Mouse (Mus musculus): Measurements from ENCODE around the gene Ssr4. TPM values are rescaled to one million over a fixed set of nuclear protein-coding genes. Genes with fewer than 3 reads are reported as not detected.

Ssr4 gene
- polyA plus RNA-seq, 1 experiment = 53.1 TPM

DNA sequence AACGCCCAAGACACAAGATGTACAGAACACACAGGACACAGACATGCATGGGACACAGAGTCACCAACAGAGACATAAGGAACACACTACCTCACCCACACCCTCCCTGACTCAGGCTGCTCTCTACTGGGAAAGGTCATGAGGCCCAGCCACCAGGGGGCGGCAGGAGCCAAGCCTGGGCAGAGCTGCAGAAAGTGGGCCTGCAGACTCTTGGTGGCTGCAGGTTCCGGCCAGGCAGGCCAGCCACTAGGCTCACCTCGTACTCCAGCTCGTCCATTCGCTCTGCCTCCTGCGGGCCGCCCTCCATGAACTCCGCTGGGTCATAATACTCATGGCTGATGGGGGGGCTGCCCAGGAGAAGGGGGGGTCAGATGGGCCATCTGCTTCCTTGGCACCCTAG lies 11.7 kb downstream of the Ssr4 start:
- Histone ChIP-seq H3K36me3 (replicated peaks; ENCODE audit: low read length) (peaks cover 13% of the 10 kb centered on the region), H3K4me3 (replicated peaks) (no peak overlapping the region), H3K4me1 (peaks cover 9% of the 10 kb centered on the region), H3K9me3 (no peaks in the 10 kb centered on the region), H3K27me3 (replicated peaks) (peaks cover 55% of the 10 kb centered on the region)
- TF ChIP-seq GATA1 (IDR thresholded peaks at IDR 0.05; ENCODE audit: borderline replicate concordance, low read length) (no peak), FLI1 (IDR thresholded peaks at IDR 0.05; ENCODE audit: low read length) (no peak)

DNA sequence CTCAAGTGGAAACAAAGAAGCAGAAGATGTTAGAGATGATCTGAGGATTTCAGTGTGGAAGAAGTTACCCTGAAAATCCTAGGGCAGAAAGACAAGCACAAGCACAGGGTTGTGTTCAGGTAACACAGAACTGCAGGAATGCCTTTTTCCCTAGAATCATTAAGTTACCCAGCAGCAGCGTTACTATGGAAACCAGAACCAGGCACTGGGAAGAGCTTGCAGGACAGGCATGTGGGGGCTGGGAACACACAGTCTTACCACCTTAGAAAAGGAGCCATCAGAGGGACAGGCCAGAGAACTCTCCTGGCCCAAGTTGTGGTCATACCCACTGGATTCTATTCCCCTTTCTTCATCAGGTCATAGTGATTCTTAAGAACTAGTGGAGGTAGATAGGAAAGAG lies 19.0 kb downstream of the Ssr4 start:
- peaks cover 3% of the 10 kb centered on the region; the same call in 1 of the 2 replicates for H3K9me3 ChIP-seq
- no peak overlapping the region for H3K4me3 ChIP-seq (replicated peaks)
- peaks cover 19% of the 10 kb centered on the region for H3K27me3 ChIP-seq (replicated peaks)
- H3K4me1 ChIP-seq = no peaks in the 10 kb centered on the region
- H3K36me3 ChIP-seq (replicated peaks; ENCODE audit: low read length) = no peaks in the 10 kb centered on the region
- TF ChIP-seq GATA1 (IDR thresholded peaks at IDR 0.05; ENCODE audit: borderline replicate concordance, low read length) = no peak
- no peak for TF ChIP-seq FLI1 (IDR thresholded peaks at IDR 0.05; ENCODE audit: low read length)

DNA sequence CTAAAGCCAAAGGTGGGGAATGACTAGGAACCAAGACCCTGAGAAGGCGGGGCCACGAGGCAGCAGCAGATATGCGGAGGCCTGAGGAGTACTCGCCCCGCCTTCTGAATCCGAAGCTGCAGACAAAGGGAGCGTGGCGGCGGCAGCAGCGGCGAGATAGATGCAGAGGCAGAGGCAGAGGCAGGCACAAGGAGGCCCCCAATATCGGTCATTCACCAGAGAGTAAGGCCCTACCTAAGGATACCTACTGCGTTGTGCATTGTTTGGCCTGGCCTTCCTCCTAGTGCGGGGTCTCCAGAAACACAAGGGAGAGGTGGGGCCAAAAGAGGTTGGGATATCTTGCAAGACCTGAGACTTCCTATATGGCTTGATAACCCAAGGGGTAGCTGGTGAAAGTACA lies 28.2 kb downstream of the Ssr4 start:
- Histone ChIP-seq H3K4me1 (peaks cover 18% of the 10 kb centered on the region), H3K4me3 (replicated peaks) (no peak overlapping the region), H3K36me3 (replicated peaks; ENCODE audit: low read length) (no peaks in the 10 kb centered on the region), H3K27me3 (replicated peaks) (peaks cover 35% of the 10 kb centered on the region), H3K9me3 (no peaks in the 10 kb centered on the region)
- TF ChIP-seq GATA1 (IDR thresholded peaks at IDR 0.05; ENCODE audit: borderline replicate concordance, low read length) (no peak), FLI1 (IDR thresholded peaks at IDR 0.05; ENCODE audit: low read length) (no peak)

DNA sequence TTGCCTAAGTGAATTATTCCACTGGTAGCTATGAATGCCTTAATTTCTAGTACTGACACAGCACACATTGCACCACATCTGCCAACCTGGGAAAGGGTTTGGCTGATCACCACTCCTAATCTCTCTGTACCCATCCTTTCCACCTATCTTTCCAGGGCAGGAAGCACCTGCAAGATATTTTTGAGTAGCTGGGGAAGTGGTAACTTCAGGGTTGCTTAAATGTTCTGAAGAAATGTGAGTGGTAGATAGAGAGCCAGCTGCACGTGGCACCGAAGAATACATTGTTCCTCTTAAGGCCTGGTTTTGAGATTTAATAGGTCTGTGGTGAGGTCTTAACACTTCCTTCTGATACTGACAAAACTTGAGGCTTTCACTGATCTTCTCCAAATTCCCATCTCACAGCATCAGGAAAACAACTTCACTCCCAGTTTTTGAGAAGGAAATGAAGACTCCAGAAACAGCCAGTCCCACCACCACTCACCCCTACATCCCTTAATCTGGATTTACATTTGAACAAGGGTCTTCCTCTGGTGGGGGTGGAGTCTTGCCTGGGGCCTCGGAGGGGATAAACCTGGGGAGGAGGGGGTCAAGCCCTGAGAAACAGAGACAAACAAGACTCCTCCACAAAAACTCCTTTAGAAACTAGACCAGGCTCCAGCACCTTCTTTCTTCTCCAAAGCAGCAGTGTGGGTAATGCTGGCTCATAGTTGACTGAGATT lies 29.9 kb downstream of the Ssr4 start:
- TF ChIP-seq GATA1 (IDR thresholded peaks at IDR 0.05; ENCODE audit: borderline replicate concordance, low read length) (no peak), FLI1 (IDR thresholded peaks at IDR 0.05; ENCODE audit: low read length) (no peak)
- Histone ChIP-seq H3K4me1 (peaks cover 18% of the 10 kb centered on the region), H3K9me3 (no peaks in the 10 kb centered on the region), H3K27me3 (replicated peaks) (peaks cover 42% of the 10 kb centered on the region), H3K4me3 (replicated peaks) (no peak overlapping the region), H3K36me3 (replicated peaks; ENCODE audit: low read length) (no peaks in the 10 kb centered on the region)

DNA sequence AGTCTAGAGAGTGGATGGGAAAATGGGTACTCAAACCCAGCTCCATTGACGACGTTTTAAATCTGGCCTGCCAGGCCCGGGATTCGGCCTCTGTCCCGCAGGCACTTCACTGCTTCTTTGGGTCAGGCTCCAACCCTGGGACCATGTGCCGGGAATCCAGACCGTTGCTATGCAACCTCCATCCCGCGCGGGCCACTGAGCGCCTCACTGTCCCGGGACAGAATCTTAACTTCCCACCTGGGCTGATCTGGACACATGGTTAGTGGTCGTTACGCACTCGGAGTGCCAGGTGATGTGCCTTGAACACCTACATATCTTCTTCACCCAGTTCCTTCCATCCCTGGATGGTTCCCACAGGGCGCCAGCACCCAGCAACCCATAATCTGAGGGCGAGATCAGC lies 36.9 kb downstream of the Ssr4 start:
- peaks cover 9% of the 10 kb centered on the region; the same call in 1 of the 2 replicates for H3K4me1 ChIP-seq
- H3K4me3 ChIP-seq (replicated peaks) = no peak overlapping the region
- H3K36me3 ChIP-seq (replicated peaks; ENCODE audit: low read length) = no peaks in the 10 kb centered on the region
- TF ChIP-seq FLI1 (IDR thresholded peaks at IDR 0.05; ENCODE audit: low read length) (no peak), GATA1 (IDR thresholded peaks at IDR 0.05; ENCODE audit: borderline replicate concordance, low read length) (no peak)
- H3K27me3 ChIP-seq (replicated peaks) = peaks cover 58% of the 10 kb centered on the region
- H3K9me3 ChIP-seq = peaks cover 11% of the 10 kb centered on the region

DNA sequence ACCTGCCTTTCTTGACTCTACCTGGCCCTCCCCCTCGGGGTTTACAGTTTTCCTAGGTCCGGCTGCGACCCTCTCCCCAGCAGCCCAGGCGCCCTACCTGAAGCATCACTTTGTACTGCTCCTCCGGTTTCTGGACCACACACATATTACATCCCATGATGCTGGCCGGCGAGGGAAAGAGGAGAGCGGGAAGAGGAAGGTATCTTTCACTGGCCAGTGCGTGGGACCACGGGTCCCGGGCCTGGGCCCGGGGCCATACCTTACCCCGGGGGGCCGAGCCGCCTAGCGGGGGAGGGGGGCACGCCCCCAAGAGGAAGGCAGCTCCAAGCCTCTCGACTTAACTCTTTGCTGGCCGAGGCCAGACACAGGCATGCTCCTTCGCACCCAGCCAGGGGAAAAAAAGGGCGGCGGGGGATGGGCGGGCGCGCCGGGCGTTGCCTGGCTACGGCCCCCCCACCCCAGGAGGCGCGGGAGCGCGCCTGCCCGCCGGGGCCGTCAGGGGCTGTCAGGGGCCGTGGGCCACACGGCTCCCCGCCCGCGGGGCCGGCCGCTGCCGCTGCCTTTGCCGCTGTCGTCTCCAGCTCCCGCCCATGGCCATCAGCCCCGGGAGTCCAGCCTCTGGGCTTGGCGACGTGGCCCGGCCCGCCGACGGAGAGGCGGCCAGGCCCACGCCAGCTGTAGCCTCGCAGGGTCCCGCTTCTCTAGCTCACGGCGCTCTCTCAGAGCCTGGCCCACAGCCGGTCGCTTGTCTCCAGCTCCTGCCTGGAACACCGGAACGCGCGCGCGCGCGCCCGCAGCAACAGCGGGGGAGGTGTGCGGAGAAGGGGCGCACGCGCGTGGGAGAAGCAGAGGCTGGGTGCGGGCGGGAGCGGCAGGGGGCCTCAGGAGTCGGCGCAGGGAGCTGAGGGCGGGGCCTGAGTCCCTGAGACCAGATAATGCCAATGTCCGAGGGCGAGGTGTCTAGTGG lies 37.6 kb downstream of the Ssr4 start, which contains the start of gene Pdzd4:
TSS of gene Pdzd4 (minus strand) at position 785 of the 967 bp plus-strand sequence.
- no peak for TF ChIP-seq GATA1 (IDR thresholded peaks at IDR 0.05; ENCODE audit: borderline replicate concordance, low read length)
- TF ChIP-seq FLI1 (IDR thresholded peaks at IDR 0.05; ENCODE audit: low read length) = no peak
- Histone ChIP-seq H3K4me3 (replicated peaks) (peak within 1 kb of the TSS; percentile 88), H3K9me3 (peaks cover 11% of the 10 kb centered on the region), H3K27me3 (replicated peaks) (peaks cover 55% of the 10 kb centered on the region), H3K36me3 (replicated peaks; ENCODE audit: low read length) (no peaks in the 10 kb centered on the region), H3K4me1 (peaks cover 9% of the 10 kb centered on the region; the same call in 1 of the 2 replicates)

DNA sequence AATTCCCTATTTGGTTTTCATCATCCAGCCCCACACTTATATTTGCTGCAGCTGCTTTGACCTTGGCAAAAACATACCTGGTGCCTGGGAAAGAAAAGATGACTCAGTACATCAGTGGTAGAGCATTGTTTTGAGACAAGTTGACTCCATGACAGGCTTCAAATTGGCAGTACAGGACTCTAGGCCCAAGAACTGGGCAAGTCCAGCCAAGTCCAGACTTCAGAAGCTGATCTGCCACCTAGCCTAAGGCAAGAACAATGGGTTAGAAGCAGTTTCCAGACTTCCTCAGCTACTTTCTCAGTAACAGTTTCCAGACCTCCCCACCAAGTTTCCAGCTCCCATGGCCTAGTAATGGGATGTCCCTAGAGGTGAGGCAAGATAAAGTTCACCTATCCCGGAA lies 48.9 kb downstream of the Ssr4 start:
- TF ChIP-seq GATA1 (IDR thresholded peaks at IDR 0.05; ENCODE audit: borderline replicate concordance, low read length) (no peak), FLI1 (IDR thresholded peaks at IDR 0.05; ENCODE audit: low read length) (no peak)
- no peaks in the 10 kb centered on the region for H3K36me3 ChIP-seq (replicated peaks; ENCODE audit: low read length)
- H3K4me1 ChIP-seq = no peaks in the 10 kb centered on the region
- H3K27me3 ChIP-seq (replicated peaks) = peaks cover 17% of the 10 kb centered on the region
- H3K4me3 ChIP-seq (replicated peaks) = no peak overlapping the region
- H3K9me3 ChIP-seq = no peaks in the 10 kb centered on the region

DNA sequence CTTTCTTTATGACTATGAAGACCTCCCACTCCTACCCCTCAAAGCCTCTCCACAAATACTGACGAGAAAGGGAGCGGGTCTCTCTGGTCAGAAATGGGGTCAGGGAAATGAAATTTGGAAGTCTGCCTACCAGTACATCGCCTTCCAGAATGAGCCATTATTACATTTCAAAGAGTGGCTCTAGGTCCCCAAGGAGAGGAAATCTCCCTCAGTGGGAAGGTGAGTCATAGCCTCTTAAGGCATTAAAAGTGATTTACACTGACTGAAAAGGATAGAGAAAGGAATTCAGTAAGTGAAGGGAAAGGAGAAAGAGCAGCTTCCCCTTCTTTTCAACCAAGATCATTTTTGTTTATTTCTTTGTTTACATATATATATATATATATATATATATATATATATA lies 49.9 kb downstream of the Ssr4 start:
- no peak for TF ChIP-seq FLI1 (IDR thresholded peaks at IDR 0.05; ENCODE audit: low read length)
- Histone ChIP-seq H3K36me3 (replicated peaks; ENCODE audit: low read length) (no peaks in the 10 kb centered on the region), H3K9me3 (no peaks in the 10 kb centered on the region), H3K4me1 (no peaks in the 10 kb centered on the region), H3K4me3 (replicated peaks) (no peak overlapping the region), H3K27me3 (replicated peaks) (peaks cover 17% of the 10 kb centered on the region)

Other genes with a start within 250 kb of the Ssr4 start
- 0.57 and 1.4 TPM in 2 replicates for gene Dusp9, start 147.6 kb upstream of the Ssr4 start, polyA plus RNA-seq (2012; ENCODE audit: insufficient read depth, low replicate concordance)
- gene Pnck, start 126.9 kb upstream of the Ssr4 start, polyA plus RNA-seq (2012; ENCODE audit: insufficient read depth, low replicate concordance) = not detected in 2 replicates
- gene Slc6a8, start 113.9 kb upstream of the Ssr4 start, polyA plus RNA-seq (2012; ENCODE audit: insufficient read depth, low replicate concordance) = 0.78 and 3.9 TPM in 2 replicates
- gene Bcap31, start 70.9 kb upstream of the Ssr4 start, polyA plus RNA-seq (2012; ENCODE audit: insufficient read depth, low replicate concordance) = 18.5 and 52.2 TPM in 2 replicates
- gene Abcd1, start 70.4 kb upstream of the Ssr4 start, polyA plus RNA-seq (2012; ENCODE audit: insufficient read depth, low replicate concordance) = 35.2 and 45.1 TPM in 2 replicates
- gene Plxnb3, start 29.9 kb upstream of the Ssr4 start, polyA plus RNA-seq (2012; ENCODE audit: insufficient read depth, low replicate concordance) = 1.2 and 3.1 TPM in 2 replicates
- gene Srpk3, start 12.6 kb upstream of the Ssr4 start, polyA plus RNA-seq (2012; ENCODE audit: insufficient read depth, low replicate concordance) = 0.45 and 4.0 TPM in 2 replicates
- 4.7 and 20.7 TPM in 2 replicates for gene Idh3g, start 131 bp upstream of the Ssr4 start, polyA plus RNA-seq (2012; ENCODE audit: insufficient read depth, low replicate concordance)
- not detected in 2 replicates for gene Pdzd4, start 37.9 kb downstream of the Ssr4 start, polyA plus RNA-seq (2012; ENCODE audit: insufficient read depth, low replicate concordance)
- not detected in 2 replicates for gene Avpr2, start 105.1 kb downstream of the Ssr4 start, polyA plus RNA-seq (2012; ENCODE audit: insufficient read depth, low replicate concordance)
- gene L1cam, start 109.1 kb downstream of the Ssr4 start, polyA plus RNA-seq (2012; ENCODE audit: insufficient read depth, low replicate concordance) = 0.96 TPM in 1 of 2 replicates, not detected in the other
- gene Arhgap4, start 134.8 kb downstream of the Ssr4 start, polyA plus RNA-seq (2012; ENCODE audit: insufficient read depth, low replicate concordance) = 6.6 and 13.3 TPM in 2 replicates
- 58.9 and 174 TPM in 2 replicates for gene Naa10, start 134.9 kb downstream of the Ssr4 start, polyA plus RNA-seq (2012; ENCODE audit: insufficient read depth, low replicate concordance)
- 31.2 and 114 TPM in 2 replicates for gene Renbp, start 143.8 kb downstream of the Ssr4 start, polyA plus RNA-seq (2012; ENCODE audit: insufficient read depth, low replicate concordance)
- 58.4 and 162 TPM in 2 replicates for gene Hcfc1, start 179.3 kb downstream of the Ssr4 start, polyA plus RNA-seq (2012; ENCODE audit: insufficient read depth, low replicate concordance)
- 134 and 271 TPM in 2 replicates for gene Irak1, start 236.9 kb downstream of the Ssr4 start, polyA plus RNA-seq (2012; ENCODE audit: insufficient read depth, low replicate concordance)

Measured in megakaryocyte, embryonic 14.5 days (primary cell).